Mouse (Mus musculus): ENCODE data around the gene Lmf1.

- TF ChIP-seq GATA1 (IDR thresholded peaks at IDR 0.05; ENCODE audit: low read length) (no peak), TAL1 (IDR thresholded peaks at IDR 0.05; ENCODE audit: low read length) (no peak)
These were observed at the start of gene Lmf1 for GRCm38 (mm10) chr17:25578920-25579319.

All from erythroblast, embryonic 14.5 days (primary cell).